Mouse (Mus musculus) forelimb bud, embryonic 11.5 days (tissue): ENCODE results near the gene Tlr12.
"Not testable (repeated sequence)": the region's sequence is repeated elsewhere in the genome, so short reads cannot be mapped to it uniquely, and the experiment has no call there.

Experiments used
- DNase-seq: peaks from one replicate; pipeline ENCODE4 v3.0.0-alpha.2; 2012; ENCODE audit warnings: low read depth, low spot score

The Tlr12 gene

GRCm38 (mm10) chr4:128618246-128618911 lies at the start of gene Tlr12:
TSS of gene Tlr12 (minus strand) at chr4:128618619.
- DNase-seq, result no peak

GRCm38 (mm10) chr4:128667195-128667594 lies 48.8 kb upstream of the Tlr12 start:
- not testable (repeated sequence) for DNase-seq

GRCm38 (mm10) chr4:128666362-128666761 lies 47.9 kb upstream of the Tlr12 start:
- DNase-seq, result not testable (repeated sequence)

GRCm38 (mm10) chr4:128664002-128664401 lies 45.6 kb upstream of the Tlr12 start:
- no peak for DNase-seq

- no peak for DNase-seq
Measured at GRCm38 (mm10) chr4:128661063-128661462, 42.6 kb upstream of the Tlr12 start.

- DNase-seq, result no peak
Measured at GRCm38 (mm10) chr4:128660196-128660595, 41.8 kb upstream of the Tlr12 start.

- no peak for DNase-seq
Measured at GRCm38 (mm10) chr4:128655446-128655845, 37.0 kb upstream of the Tlr12 start.

GRCm38 (mm10) chr4:128654505-128655381 lies 36.3 kb upstream of the Tlr12 start, which contains the start of gene Phc2:
TSS of gene Phc2 (plus strand) at chr4:128654702.
- DNase-seq, result peak; percentile 95

GRCm38 (mm10) chr4:128652584-128653298 lies 34.3 kb upstream of the Tlr12 start:
- no peak for DNase-seq

GRCm38 (mm10) chr4:128651530-128651929 lies 33.1 kb upstream of the Tlr12 start:
- DNase-seq, result no peak

GRCm38 (mm10) chr4:128648567-128649255 lies 30.3 kb upstream of the Tlr12 start:
- no peak for DNase-seq

GRCm38 (mm10) chr4:128646762-128647161 lies 28.3 kb upstream of the Tlr12 start:
- no peak for DNase-seq

- no peak for DNase-seq
Measured at GRCm38 (mm10) chr4:128645896-128646295, 27.5 kb upstream of the Tlr12 start.

- no peak for DNase-seq
Measured at GRCm38 (mm10) chr4:128641766-128642717, 23.6 kb upstream of the Tlr12 start.

- DNase-seq, result no peak
Measured at GRCm38 (mm10) chr4:128638265-128638923, 20.0 kb upstream of the Tlr12 start.

- no peak for DNase-seq
Measured at GRCm38 (mm10) chr4:128637250-128637649, 18.8 kb upstream of the Tlr12 start.

- peak; percentile 61 for DNase-seq
Measured at GRCm38 (mm10) chr4:128635894-128636585, 17.6 kb upstream of the Tlr12 start.

- no peak for DNase-seq
Measured at GRCm38 (mm10) chr4:128635451-128635850, 17.0 kb upstream of the Tlr12 start.

- DNase-seq, result no peak
Measured at GRCm38 (mm10) chr4:128621109-128621508, 2.7 kb upstream of the Tlr12 start.
